Mouse (Mus musculus) c-Kit-positive CD71-positive TER-119-negative erythroid progenitor cells, embryonic 14.5 days (primary cell): ENCODE measurements around the gene Zic5.

ENCODE experiments used
- DNase-seq: peaks from one replicate; pipeline ENCODE4 v3.0.0-alpha.2; 2013; ENCODE audit warnings: low read depth

Gene Zic5

GRCm38 (mm10) chr14:122464763-122465741 lies at the start of gene Zic5:
Gene Zic5, minus strand, starts transcription at chr14:122465677.
- DNase-seq, result no peak

- DNase-seq, result no peak
Observed at GRCm38 (mm10) chr14:122513511-122514036, 48.1 kb upstream of the Zic5 start.

- DNase-seq, result no peak
Observed at GRCm38 (mm10) chr14:122511519-122511918, 46.0 kb upstream of the Zic5 start.

- DNase-seq, result no peak
Observed at GRCm38 (mm10) chr14:122509058-122509457, 43.6 kb upstream of the Zic5 start.

GRCm38 (mm10) chr14:122492015-122492414 lies 26.5 kb upstream of the Zic5 start:
- DNase-seq, result no peak

- no peak for DNase-seq
Observed at GRCm38 (mm10) chr14:122491521-122491920, 26.0 kb upstream of the Zic5 start.

GRCm38 (mm10) chr14:122490441-122491328 lies 25.2 kb upstream of the Zic5 start, which contains the start of gene Gm10837:
Gene Gm10837, plus strand, starts transcription at chr14:122490586.
- no peak for DNase-seq

GRCm38 (mm10) chr14:122489686-122490414 lies 24.4 kb upstream of the Zic5 start:
- DNase-seq, result no peak

- DNase-seq, result no peak
Observed at GRCm38 (mm10) chr14:122489041-122489440, 23.6 kb upstream of the Zic5 start.

- no peak for DNase-seq
Observed at GRCm38 (mm10) chr14:122487366-122487765, 21.9 kb upstream of the Zic5 start.

- DNase-seq, result no peak
Observed at GRCm38 (mm10) chr14:122486611-122487010, 21.1 kb upstream of the Zic5 start.

GRCm38 (mm10) chr14:122485635-122486181 lies 20.2 kb upstream of the Zic5 start:
- DNase-seq, result no peak

- no peak for DNase-seq
Observed at GRCm38 (mm10) chr14:122484844-122485551, 19.5 kb upstream of the Zic5 start.

- no peak for DNase-seq
Observed at GRCm38 (mm10) chr14:122484458-122484843, 19.0 kb upstream of the Zic5 start.

GRCm38 (mm10) chr14:122483556-122484421 lies 18.3 kb upstream of the Zic5 start:
- no peak for DNase-seq

- no peak for DNase-seq
Observed at GRCm38 (mm10) chr14:122483024-122483385, 17.5 kb upstream of the Zic5 start.

- DNase-seq, result no peak
Observed at GRCm38 (mm10) chr14:122482081-122483023, 16.9 kb upstream of the Zic5 start.

- no peak for DNase-seq
Observed at GRCm38 (mm10) chr14:122481181-122481580, 15.7 kb upstream of the Zic5 start.

- no peak for DNase-seq
Observed at GRCm38 (mm10) chr14:122480355-122480754, 14.9 kb upstream of the Zic5 start.
